Mouse (Mus musculus) right cerebral cortex, adult 2 months (tissue): ENCODE results near the gene Olfr1315-ps1.

Source experiments
- DNase-seq, 2 experiments: peaks; one replicate each; pipeline ENCODE4 v3.0.0; 2021 to 2022; ENCODE audit warnings: low spot score in 2 of 2

Gene Olfr1315-ps1

GRCm38 (mm10) chr2:112115340-112115739, at the start of gene Olfr1315-ps1:
Gene Olfr1315-ps1 (minus strand): TSS chr2:112115440.
- DNase-seq, result no peak

DNA sequence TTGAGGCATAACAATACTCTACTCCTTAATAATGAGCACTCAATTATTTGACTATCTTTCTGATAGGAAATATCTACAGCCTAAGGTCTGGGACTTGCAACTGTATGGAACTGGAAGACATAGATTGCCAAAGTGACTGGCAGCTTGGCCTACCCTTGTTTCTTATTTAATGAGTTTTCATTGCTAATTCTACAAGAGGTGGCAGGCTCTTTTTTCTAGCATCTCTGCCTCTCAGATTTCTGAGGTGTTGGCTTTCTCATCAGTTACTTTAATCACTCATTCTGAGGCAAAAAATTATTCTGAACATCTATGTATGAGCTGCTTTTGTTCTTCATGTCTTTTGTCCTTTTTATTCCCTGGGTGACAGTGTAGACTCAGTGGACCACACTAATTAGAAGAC, 38.7 kb upstream of the Olfr1315-ps1 start, which contains the start of gene Olfr1318:
Gene Olfr1318 (plus strand): TSS at position 301 of the 400 bp plus-strand sequence.
- DNase-seq, result no peak

- DNase-seq, result no peak
Measured at GRCm38 (mm10) chr2:112140029-112140428, 24.8 kb upstream of the Olfr1315-ps1 start, which contains the start of gene Olfr1317. Gene Olfr1317 (plus strand): TSS chr2:112140329.

DNA sequence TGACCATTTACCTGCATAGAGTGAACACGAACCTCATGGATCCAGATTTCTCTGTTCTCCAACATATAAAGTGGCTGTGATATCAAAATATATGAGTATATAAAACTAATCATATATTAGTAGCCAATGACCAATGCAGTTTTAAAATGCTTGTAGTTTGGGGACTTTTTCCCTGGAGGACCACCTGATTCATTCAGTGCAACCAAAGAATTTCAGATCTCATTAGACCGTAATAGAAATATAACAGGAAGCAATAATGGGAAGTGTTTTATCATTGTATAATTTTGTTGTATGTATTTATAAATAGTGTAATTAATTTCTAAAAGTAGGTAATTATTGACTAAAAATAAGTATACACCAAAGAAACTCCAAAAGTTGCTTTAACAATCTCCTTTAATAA, 19.6 kb upstream of the Olfr1315-ps1 start, which contains the start of gene Olfr1316:
Gene Olfr1316 (minus strand): TSS at position 101 of the 400 bp plus-strand sequence.
- no peak for DNase-seq

GRCm38 (mm10) chr2:112096681-112097080, 18.6 kb downstream of the Olfr1315-ps1 start, which contains the start of gene Olfr1314:
Gene Olfr1314 (minus strand): TSS chr2:112096781.
- no peak for DNase-seq

- no peak for DNase-seq
Measured at GRCm38 (mm10) chr2:112077743-112078142, 37.5 kb downstream of the Olfr1315-ps1 start, which contains the start of gene Olfr1313. Gene Olfr1313 (minus strand): TSS chr2:112077843.
